Mouse (Mus musculus) right cerebral cortex, postnatal 14 days (tissue): ENCODE data around the gene Rab11fip3.

Experiments
- DNase-seq: peaks from one replicate; pipeline ENCODE4 v3.0.0; 2022

Rab11fip3 gene

DNA sequence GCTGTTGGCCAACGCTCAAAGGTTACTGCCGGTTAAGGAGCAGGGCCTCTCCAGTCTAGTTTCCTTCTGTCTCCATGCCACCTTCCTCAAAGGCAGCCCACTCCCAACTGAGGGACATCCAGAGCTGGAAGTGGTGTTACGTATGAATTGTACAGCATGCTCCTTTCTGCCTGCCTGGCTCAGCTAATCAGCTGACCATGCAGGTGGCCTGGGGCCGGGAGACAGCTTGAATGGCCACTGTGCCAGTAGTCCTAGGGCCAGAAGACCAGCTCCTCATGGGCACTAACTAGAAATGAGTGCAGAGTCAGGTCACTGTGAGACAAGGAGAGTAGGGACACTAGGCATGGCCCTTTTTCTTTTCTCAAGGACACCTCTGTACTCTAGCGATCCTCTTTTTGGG, 116.2 kb downstream of the Rab11fip3 start:
- no peak for DNase-seq

DNA sequence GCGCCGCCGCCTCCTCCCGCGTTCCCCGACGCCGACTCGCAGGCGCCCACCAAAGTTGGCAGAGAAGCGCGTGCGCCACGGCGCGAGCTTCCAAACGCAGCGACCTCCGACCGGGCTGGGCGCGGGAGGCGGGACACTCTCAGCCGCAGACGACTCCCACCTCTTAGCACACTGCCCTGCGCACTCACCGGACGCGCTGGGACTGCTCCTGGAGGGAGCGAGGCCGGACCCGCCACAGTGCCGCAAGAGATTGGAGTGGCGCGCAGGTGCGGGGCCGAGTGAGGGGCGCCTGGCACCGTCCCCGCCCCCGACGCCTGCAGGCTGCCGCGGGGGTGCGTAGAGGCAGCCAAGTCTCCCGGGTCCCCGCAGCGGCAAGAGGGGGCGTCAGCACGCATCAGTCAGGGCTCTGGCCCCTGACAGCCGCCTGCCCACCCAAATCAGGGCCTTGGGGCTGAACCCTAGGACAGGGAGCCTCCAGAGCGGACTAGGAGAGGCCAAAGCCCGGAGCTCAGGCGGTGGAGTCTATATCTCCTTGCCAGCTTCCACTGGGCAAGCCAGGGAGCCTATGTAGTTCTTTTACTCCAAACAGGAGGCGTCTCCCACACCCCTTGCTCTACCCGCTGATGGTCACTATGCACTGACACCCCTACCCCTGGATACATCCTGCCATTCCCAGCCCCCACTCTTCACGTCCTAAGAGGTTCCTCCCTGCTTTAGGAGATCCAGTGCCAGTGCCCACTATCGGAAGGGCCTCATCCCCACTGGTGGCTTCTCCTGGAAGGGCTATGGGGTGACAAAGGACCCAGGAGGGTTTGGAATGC, 117.3 kb downstream of the Rab11fip3 start, which contains the start of gene A930017K11Rik:
A930017K11Rik (minus strand) TSS at position 763 of the 821 bp plus-strand sequence.
- no peak for DNase-seq

DNA sequence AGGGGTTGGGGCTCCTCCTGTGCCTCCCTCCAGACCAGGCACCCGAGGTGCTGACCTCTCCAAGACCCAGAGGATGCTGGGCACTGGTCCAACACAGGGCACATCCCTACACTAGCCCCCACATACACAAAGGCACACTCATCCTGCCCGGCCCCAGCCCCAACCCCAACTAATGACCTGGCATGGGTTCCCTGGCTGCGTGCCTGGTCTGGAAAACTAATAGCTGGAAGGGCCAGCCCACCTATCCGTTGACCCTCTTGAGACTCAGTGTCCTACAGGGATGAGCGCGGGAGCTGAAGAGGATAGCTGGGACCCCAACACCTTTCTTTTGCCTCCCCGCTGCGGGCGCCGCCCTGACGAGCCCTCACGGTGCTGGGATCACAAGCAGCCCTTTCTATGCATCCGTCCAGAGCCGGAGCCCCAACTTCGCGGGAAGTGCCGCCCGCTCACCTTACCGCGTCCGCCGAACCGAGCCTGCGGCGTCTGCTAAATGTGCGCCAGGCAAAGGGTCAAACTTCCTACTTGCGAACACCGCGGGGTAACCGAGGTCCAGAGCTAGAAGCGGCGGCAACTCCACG, 118.0 kb downstream of the Rab11fip3 start:
- DNase-seq: no peak

DNA sequence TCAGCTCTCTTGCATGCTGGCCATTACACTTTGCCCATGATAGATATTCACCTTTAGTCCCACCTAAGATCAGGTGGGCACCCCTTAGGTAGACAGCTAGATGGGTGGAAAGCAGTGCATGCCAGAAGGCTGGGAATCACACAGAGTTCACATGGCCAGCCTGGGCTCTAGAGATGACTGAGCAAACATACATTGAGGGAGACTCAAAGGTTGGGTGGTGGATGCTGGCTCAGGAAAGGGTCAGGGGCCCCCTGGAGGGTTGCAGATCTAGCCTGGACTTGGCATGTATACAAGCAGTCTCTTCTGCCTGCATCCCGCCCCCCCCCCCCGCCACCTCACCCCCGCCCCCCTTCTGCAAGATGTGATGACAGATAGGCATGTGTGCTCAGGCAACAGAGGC, 118.6 kb downstream of the Rab11fip3 start:
- DNase-seq: no peak

DNA sequence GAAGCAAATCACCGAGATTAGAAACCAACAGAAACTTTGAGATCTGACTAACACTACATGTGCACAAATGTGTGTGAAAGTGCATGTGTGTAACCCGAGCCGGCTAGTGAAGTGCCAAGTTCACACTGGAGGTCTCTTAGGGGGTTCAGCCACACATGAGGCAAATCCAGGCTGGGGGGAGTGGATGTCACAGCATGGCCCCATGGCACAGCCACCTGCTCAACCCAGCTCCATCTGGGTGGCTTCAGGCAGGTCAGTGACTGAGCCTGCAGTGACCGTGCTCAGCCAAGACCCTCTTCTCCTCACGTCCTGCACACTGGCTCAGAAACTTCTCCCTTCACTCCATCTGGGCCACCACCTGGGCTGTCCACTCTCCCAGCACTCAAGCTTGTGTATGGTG, 119.4 kb downstream of the Rab11fip3 start:
- no peak for DNase-seq

DNA sequence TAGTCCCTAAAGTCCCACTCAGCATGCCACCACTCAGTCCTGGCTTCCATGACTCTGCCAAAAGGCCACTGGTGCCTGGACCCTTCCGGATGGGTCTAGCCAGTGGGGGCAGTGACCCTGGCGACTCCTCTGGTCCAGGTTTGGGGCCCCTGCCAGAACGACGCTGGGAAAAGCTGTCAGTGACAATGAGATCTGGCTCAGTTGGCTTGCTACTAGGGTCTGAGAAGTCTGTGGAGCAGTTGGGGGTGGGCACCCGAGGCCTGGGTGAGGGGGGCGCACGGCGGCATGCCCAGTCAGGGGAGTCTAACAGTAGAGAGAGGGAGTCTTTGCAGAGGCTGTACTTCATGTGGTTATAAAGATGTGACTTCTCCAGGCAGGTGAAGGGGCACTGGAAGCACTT, 121.3 kb downstream of the Rab11fip3 start:
- no peak for DNase-seq

DNA sequence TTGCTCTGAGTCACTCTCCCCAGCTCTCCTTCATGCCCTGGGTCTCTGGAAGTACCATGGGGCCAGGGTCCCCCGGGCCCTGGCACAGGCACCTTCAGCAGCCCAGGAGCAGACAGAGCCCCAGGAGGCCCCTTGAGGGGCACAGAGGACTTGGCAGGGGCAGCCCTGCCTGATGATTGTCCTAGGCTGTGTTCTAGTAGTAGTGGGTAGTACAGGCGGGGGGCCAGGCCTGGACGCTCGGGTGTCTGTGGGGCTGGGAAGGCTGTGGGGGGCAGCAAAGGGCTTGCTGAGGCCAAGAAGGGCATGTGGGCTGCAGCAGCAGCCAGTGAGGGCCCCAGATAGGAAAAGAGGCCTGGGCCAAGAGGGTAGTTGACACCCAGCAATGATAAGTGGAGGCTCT, 121.8 kb downstream of the Rab11fip3 start:
- no peak for DNase-seq

DNA sequence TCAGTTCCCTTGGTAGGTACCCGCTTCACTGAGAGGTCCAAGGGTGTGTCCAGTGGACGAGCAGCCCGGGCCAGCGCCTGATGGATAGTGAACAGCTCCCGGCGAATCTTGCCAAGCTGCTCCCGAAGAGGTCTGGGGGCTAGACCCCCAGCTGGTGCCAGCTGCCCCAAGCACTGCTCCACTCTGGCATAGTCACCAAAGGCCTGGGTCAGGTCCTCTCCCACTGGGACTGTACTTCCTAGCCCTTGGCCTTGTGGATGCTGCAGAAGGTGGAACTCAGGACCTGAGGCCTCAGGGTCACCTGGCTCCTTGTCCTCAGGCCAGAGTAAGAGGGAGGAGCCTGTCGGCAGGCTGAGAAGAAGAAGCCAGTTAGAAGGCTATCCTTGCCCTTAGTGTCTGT, 122.5 kb downstream of the Rab11fip3 start:
- no peak for DNase-seq

DNA sequence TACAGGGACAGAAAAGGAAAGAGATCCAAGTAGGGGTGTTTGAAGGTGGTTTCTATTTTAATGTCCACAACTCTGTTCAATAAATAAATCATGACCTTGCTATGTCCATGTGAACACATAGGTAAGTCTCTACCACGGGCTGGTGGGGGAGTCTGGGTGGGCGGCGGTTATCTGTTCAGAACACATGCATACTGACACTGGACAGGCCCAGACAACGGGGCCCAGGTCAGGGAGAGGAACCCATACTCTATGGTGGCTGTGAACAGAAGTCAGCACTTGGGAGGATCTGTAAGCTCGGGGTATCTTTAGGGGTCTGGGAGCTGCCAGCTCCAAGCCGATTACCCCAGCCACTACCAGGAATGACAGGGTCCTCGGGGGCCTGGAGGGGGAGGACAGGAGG, 123.0 kb downstream of the Rab11fip3 start:
- DNase-seq: no peak

DNA sequence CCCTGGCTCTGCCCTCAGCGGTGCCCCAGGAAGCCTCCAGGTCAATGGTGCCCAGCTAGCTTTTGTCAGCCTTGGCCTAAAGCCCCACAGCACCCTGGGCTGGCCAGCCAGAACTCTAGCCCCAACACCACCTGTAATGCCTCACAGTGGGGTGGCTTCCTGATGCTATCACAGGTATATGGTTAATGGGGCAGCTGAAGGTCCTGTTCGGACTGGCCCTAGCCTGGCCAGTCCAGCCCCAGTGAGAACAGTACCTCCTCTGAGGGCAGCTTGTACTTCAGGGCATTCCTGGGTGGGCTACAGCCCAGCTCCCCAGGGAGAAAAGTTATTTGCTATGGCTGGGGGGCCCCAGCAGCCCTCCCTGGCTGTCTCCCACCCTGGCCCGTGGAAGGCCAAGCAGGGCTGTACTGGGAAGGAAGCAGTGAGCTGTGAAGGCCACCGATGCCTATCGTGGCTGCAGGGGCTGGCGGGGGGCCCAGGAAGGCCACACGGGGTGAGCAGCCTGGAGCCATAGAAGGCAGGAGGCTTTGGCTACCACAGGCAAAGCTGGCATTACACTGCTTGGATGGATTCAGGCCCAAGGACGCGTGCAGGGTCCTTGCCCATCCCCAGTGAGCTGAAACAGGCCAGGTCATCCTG, 123.7 kb downstream of the Rab11fip3 start:
- no peak for DNase-seq

DNA sequence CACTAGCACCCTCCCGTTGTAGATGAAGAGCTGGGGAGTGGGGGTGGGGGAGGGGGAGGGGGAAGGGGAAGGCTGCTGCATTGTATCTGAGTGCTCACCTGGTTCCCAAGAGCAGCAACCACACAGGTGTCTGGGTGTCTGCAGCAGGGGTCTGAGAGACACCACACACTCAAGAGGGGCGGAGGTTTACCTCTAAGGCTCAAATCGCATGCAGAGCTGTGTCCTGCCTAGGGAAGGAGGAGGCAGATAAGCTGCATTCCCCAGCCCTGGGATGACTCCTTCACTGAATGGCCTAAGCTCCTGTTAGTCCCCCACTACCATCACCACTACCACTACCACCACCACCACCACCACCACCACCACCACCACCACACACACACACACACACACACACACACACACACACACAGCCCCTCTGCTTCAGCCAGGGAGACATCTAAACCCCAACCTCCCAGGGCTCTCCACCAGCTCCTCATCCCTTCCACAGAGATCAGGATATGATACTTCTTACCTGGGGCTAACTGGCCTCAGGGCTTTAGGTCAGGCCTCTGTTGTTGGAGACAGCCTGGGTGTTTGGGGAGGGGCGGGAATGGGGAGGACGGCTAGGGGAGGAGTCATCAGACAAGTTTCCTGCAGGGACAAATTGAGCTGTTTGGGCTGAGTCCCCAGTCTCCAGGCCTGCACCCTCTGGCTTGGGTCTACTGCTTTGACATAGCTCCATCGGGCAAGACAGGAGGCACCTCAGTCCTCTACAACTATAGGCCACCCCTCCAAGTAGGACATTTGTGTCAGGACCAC, 124.8 kb downstream of the Rab11fip3 start, which contains the start of the genes Pigq and Nhlrc4:
Pigq (minus strand) TSS at position 571 of the 798 bp plus-strand sequence.
Nhlrc4 (minus strand) TSS at position 596 of the 798 bp plus-strand sequence.
- no peak for DNase-seq

DNA sequence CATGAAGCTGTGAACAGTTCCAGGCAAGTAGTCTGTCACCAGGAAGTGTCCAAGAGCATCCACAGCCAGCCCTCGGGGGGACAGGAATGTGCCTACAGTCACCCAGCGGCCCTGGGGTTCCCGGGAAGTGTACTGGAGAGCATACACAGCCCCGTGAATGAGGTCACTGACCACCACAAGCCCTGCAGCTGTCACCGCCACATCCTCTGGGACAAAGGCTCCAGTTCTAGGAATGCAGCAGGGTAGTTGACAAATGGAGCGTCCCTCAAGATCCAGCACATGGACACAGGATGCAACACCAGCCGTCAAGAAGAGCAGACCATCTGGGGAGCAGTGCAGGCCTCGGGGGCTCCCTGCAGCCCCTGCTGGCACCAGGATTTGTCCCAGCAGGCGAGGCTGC, 125.6 kb downstream of the Rab11fip3 start:
- DNase-seq: no peak

DNA sequence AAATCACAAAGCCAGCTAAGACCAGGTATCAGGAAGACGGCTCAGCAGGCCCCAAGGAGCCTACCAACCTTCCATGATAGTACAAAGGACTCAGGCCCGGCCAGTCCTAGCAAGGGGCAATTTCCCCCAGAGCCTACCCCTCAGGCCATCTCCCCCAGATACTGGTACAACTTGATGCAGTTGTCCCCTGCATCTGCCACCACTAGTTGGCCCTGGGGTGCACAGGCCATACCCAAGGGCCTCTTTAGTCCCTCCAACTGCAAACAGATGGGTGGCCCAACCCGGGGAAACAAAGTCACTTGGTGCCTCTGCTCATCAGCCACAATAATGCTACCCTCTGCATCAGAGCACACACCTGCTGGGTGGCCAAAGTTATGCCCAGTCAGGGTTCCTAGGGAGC, 126.1 kb downstream of the Rab11fip3 start:
- DNase-seq: no peak

DNA sequence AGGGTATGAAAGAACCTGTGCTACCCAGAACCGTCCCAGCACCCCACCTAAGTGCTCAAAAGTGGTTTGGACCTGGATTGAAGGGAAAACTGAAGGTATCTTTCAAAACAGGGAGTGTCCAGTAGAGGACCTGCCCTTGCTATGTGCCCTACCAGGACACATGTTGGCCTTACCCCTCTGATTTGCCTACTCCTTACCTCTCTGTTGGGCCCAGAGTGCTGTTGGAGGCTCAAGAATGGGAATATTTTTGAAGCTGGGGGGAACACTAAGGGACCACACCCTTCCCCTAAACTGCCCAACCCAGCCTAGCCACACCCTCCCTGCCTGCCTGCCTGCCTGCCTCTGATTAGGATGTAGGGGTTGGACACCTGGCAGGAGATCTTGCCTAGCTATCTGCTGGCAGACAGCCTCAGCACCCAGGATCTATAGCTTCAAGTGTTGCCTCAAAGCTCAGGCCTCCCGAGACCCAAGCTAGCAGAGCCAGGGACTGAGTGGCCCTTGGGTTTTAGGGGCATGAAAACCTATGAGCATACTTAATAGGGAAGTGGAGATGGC, 126.7 kb downstream of the Rab11fip3 start:
- no peak for DNase-seq

DNA sequence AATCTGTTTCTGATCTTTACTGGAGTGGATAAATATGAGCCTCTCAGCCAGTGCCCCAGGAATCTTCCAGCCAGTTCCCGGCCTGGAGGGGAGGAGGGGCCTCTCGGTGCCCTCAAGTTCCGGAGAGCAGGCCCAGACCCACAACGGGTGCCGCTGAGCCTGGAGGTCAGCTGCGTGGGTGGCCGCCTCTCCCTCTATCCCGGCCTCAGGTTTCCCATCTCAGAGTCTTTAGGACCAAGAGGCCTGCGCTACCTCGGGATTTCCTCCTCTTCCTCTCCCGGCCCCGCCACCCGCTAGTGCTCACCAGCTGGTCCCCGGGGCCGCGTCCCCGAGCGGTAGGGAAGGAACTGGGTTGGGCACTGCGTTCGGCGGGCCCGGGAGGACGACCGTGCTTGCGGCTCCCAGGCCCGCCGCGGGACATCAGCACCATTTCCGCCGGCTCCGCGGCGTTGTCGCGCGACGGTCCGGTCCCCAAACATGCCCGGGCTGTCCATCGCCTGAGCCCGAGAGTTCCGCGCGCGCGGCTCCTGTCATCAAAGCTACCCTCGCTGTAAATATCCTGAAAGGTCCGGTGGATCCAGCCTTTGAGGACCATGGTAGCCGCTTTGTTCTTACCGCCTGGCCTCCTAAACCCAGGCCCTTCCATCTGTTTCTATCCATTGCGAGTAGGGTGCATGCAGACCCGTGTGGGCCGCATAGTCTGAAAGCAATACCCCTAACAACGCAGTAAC, 127.7 kb downstream of the Rab11fip3 start:
- peak; percentile 79 for DNase-seq
